Mouse (Mus musculus): ENCODE data around the gene Kif26b. TPM values are rescaled to one million over a fixed set of nuclear protein-coding genes. Genes with fewer than 3 reads are reported as not detected.

Kif26b gene
- total RNA-seq, 2 experiments from 2014 or later: 25.9 to 27.3 TPM

GRCm38 (mm10) chr1:178835805-178836204 lies 306.9 kb downstream of the Kif26b start:
- DNase-seq (ENCODE audit: low spot score in 2 of 2): no peak

- DNase-seq (ENCODE audit: low spot score in 2 of 2): no peak
These were observed 308.1 kb downstream of the Kif26b start for GRCm38 (mm10) chr1:178836998-178837397.

GRCm38 (mm10) chr1:178838696-178839320 lies 309.9 kb downstream of the Kif26b start:
- DNase-seq (ENCODE audit: low spot score in 2 of 2): no peak

GRCm38 (mm10) chr1:178840311-178840710 lies 311.4 kb downstream of the Kif26b start:
- no peak for DNase-seq (ENCODE audit: low spot score in 2 of 2)

GRCm38 (mm10) chr1:178844839-178845238 lies 315.9 kb downstream of the Kif26b start:
- DNase-seq (ENCODE audit: low spot score in 2 of 2): no peak

- no peak for DNase-seq (ENCODE audit: low spot score in 2 of 2)
These were observed 318.6 kb downstream of the Kif26b start for GRCm38 (mm10) chr1:178847569-178847968.

- DNase-seq (ENCODE audit: low spot score in 2 of 2): no peak
These were observed 319.6 kb downstream of the Kif26b start for GRCm38 (mm10) chr1:178848380-178849106.

- DNase-seq (ENCODE audit: low spot score in 2 of 2): no peak
These were observed 321.6 kb downstream of the Kif26b start for GRCm38 (mm10) chr1:178850569-178850968.

GRCm38 (mm10) chr1:178854936-178855335 lies 326.0 kb downstream of the Kif26b start:
- DNase-seq (ENCODE audit: low spot score in 2 of 2): no peak

- peak in 1 of 2 experiments; percentile 16 for DNase-seq (ENCODE audit: low spot score in 2 of 2)
These were observed 327.0 kb downstream of the Kif26b start for GRCm38 (mm10) chr1:178855974-178856373.

- DNase-seq (ENCODE audit: low spot score in 2 of 2): no peak
These were observed 331.9 kb downstream of the Kif26b start for GRCm38 (mm10) chr1:178860671-178861391.

- no peak for DNase-seq (ENCODE audit: low spot score in 2 of 2)
These were observed 332.5 kb downstream of the Kif26b start for GRCm38 (mm10) chr1:178861392-178861762.

- DNase-seq (ENCODE audit: low spot score in 2 of 2): no peak
These were observed 334.8 kb downstream of the Kif26b start for GRCm38 (mm10) chr1:178863756-178864155.

- DNase-seq (ENCODE audit: low spot score in 2 of 2): no peak
These were observed 335.4 kb downstream of the Kif26b start for GRCm38 (mm10) chr1:178864297-178864696.

GRCm38 (mm10) chr1:178866757-178867156 lies 337.8 kb downstream of the Kif26b start:
- no peak for DNase-seq (ENCODE audit: low spot score in 2 of 2)

GRCm38 (mm10) chr1:178871055-178871454 lies 342.1 kb downstream of the Kif26b start:
- no peak for DNase-seq (ENCODE audit: low spot score in 2 of 2)

- no peak for DNase-seq (ENCODE audit: low spot score in 2 of 2)
These were observed 348.0 kb downstream of the Kif26b start for GRCm38 (mm10) chr1:178876926-178877325.

GRCm38 (mm10) chr1:178878676-178879075 lies 349.8 kb downstream of the Kif26b start:
- no peak for DNase-seq (ENCODE audit: low spot score in 2 of 2)

GRCm38 (mm10) chr1:178880905-178881304 lies 352.0 kb downstream of the Kif26b start:
- no peak for DNase-seq (ENCODE audit: low spot score in 2 of 2)

GRCm38 (mm10) chr1:178886671-178887070 lies 357.7 kb downstream of the Kif26b start:
- DNase-seq (ENCODE audit: low spot score in 2 of 2): peak in 1 of 2 experiments; percentile 27

- DNase-seq (ENCODE audit: low spot score in 2 of 2): no peak
These were observed 363.5 kb downstream of the Kif26b start for GRCm38 (mm10) chr1:178892376-178892775.

Measured in layer of hippocampus, postnatal 14 days (tissue).